Mouse (Mus musculus): ENCODE results near the gene Stat3.

The Stat3 gene

DNA sequence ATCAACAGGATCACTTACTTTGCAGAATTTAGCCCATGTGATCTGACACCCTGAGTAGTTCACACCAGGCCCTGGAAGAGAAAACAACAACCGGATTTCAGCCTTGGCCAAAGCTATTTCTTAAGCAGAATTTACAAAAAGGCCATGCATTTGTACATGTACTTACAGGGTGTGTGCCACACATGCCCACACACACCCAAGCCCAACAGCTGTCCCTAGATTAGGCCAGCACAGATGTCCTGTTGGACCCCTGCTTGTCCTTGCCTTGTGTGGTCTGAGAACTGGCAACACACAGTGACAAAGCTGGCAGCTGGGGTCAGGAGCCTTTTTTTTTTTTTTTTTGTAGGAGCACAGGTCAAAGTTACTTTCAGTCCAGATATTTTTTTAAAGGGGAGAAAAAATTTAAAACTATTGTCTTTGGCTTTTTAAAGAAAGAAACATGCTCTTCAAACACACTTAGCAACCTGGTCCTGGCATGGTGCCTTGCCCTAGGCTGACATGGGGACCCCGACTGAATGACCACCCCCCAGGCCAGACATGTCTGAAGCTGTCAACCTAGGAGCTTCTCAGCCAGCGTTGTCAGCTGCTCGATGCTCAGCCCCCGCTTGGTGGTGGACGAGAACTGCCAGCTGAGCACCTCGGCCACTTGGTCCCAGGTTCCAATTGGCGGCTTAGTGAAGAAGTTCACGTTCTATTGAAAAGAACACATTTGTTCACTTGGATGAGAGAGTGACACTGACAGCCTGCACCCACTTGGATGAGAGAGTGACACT, 45.0 kb downstream of the Stat3 start:
- intact Hi-C loops (cut with DNase I): no loop called here

DNA sequence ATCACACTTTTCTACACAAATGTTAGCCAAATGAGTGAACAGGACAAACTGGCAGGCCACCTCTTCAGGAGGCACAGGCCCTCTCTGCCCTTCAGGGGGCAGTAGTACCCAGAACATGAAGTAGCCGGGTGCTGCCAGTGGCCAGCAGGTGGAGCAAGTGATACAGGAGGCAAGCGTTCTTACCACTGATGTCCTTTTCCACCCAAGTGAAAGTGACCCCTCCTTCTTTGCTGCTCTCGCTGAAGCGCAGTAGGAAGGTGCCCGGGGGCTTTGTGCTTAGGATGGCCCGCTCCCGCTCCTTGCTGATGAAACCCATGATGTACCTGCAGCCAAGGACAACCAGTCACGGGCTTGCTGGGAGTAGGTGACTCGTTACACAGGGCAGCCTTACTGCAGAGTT, 45.9 kb downstream of the Stat3 start:
- intact Hi-C loops (cut with DNase I): loop anchor here (2.0 kb wide), 2 partner anchors 63 to 173 kb away; no protein-coding TSS in a partner anchor

DNA sequence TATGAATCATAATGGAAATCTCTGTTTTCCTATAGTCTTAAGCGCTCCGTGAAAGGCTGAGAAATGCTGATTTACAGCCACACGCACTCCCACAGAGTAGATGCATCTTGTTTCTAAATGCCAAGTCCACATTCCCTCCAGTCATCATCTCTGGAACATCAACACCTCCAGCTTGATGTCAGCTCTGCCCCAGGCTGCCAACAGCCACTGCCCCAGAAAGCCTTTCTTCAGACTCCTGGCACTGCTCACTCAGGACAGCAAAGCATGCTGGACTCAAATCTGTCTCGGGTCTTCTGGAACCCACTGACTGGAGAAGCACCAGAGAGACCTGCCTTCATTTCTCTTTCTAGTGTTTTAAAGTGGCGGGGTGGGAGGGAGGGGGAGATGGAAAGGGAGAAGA, 46.9 kb downstream of the Stat3 start:
- intact Hi-C loops (cut with DNase I): loop anchor here (2.0 kb wide), 2 partner anchors 64 to 174 kb away; no protein-coding TSS in a partner anchor

DNA sequence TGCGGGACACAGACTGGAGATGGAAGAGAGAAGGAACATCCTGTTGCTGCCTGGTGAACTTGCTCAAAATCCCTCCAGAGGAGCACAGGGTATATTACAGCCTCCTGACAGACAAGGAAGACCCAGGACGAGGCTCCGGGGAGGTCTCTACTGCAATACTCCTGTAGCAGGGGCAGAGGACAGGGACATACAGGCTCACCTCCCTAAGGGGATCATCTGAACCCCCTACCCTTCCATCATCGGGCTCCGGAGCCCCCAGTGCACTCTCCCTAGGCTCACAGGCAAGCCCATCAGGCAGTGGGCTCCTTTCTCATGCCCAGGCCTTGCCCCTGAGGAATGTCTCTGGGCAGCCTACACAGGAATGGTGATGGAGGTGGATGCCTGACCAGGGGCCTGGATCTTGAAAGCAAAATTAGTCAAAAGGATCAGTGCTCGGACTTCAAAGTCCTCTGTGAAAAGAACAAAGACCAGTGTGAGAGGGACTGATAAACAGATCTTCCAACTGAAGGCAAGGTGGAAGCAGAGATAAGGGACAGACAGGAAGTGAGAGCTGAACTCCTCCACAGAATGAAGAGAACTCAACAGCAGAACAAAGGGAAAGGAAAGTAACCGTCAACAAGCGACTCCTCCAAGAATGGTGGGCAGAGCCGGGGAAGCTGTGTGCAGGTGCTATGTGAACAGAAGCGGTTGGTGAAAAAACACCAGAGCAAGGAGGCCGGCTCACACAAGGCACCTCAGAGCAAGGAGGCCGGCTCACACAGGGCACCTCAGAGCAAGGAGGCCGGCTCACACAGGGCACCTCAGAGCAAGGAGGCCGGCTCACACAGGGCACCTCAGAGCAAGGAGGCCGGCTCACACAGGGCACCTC, 47.9 kb downstream of the Stat3 start:
- intact Hi-C loops (cut with DNase I): loop anchor here (2.0 kb wide), 2 partner anchors 65 to 175 kb away; no protein-coding TSS in a partner anchor

DNA sequence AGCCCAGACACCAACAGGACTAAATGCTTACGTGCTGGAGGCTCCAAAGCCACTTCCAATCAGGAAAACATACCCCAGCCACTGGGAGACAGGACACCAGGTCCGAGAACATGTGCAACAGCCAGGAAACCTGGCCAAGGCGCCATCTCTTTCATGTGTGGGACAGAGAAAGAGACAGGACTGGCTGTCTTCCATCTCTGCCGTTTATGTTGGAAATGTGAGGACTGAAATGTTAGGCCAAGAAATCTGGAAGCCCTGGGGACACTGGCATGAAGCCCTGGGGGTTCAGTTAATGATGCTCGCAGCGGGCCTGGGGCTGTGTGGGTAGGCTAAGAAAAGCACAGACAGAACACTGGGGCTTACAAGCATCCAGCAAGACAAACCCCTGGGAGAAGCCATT, 48.9 kb downstream of the Stat3 start:
- intact Hi-C loops (cut with DNase I): no loop called here

DNA sequence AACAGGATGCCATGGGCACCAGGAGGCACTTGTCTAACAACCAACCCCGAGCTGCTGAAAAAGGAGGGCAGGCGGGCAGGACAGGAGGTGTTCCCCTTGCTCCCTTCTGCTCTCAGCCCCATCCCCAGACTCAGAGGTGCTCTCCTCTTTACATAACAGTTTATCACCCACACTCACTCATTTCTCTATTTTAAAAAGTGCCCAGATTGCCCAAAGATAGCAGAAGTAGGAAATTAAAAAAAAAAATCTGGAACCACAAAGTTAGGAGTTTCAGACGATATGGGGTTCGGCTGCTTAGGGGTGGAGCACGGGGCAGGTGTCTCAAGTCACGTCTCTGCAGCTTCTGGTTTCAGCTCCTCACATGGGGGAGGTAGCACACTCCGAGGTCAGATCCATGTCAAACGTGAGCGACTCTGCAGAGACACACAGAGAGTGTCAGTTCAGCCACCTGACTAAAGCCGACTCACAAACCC, 51.0 kb downstream of the Stat3 start:
- intact Hi-C loops (cut with DNase I): no loop called here

DNA sequence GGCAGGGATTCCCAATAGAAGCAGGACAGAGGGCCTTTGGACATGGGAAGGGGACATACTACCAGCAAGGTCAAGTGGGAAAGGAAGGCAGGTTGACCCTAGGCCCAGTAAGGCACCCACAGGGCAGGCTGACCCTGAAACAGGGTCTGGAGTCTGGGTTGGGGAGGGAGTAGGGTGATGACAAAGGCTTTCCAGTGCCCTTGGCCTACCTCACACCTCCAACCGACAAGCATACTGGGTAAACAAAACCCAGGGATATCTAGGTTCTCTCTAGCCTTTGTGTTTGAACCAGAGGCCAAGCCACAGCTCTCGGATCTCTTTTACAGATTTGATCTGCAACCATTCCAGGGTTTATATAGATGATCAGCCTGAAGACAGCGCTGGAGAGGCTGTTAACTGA, 51.6 kb downstream of the Stat3 start:
- intact Hi-C loops (cut with DNase I): no loop called here

DNA sequence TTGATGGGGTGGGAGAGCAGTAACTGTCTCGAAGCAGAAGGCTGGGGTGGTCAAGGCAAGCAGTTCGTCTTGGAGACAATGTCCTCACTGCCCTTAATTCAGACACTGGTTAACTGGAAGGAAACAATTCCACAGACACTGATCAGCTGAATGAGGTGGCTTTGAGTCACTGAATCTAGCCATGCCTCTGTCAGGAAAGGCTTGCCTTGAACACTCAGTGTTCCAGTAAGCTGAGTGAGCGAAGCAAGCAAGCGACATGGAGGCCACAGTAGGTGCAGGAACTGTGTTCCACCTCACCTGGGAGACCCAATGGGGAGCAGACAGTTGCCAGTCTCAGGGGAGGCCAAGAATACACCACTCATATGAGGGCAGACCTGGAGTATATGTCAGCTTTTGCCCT, 52.1 kb downstream of the Stat3 start:
- intact Hi-C loops (cut with DNase I): no loop called here

DNA sequence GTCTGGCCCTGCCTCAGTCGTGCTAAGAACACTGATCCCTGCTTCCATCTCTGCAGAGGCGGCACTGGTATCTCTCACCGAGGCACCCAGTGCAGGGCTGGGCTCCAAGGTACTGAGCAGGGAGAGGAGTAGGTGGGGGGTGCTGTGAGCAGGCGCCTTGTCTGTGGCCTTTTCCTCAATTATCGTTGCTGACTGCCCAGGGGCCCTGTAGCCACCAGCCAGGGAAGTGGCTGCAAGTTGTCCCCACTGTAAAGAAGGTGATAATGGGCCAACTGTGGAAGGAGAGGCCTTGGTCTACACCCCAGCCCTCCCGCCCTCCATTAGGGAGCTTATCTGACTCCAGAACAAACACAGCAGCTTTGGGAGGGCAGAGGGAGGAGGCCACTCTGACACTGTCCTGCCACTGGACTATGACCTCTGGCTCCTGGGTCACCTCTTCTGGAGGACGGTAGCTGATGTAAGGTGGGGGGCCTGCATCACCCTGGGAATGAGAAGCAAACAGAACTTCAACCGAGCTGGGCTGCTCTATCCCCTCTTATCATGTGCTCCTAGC, 53.1 kb downstream of the Stat3 start:
- intact Hi-C loops (cut with DNase I): no loop called here

DNA sequence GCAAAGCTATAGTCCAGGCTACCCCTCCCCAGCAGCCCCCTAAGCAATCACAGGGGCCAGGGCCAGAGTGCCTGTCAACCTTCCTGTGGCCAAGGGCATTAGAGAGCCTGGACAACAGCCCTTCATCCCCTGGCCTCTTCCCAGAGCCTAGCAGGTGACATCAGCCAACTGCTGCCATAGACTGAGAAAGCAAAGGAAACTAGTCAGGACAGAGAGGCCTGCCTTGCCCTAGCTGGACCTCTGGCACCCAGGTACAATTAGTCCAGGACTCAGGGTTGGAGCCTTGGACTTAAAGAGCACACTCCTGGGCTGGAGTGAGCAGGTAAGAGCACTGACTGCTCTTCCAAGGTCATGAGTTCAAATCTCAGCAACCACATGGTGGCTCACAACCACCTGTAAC, 53.9 kb downstream of the Stat3 start:
- intact Hi-C loops (cut with DNase I): no loop called here

DNA sequence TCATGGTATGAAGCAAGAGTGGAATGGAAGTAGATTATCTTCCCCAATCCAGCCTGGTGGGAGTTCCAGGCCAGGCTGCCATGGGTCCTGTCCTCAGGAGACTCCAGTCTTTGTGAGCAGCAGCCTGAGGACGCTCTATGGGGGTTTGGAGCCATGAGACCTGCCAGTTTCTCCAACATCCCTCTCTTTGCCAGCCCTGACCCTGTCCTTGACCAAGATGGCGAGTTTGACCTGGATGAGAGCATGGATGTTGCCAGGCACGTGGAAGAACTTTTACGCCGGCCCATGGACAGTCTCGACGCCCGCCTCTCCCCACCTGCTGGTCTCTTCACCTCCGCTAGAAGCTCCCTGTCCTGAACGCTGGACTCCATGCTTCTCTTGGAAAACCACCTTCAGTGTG, 55.7 kb downstream of the Stat3 start:
- intact Hi-C loops (cut with DNase I): no loop called here

DNA sequence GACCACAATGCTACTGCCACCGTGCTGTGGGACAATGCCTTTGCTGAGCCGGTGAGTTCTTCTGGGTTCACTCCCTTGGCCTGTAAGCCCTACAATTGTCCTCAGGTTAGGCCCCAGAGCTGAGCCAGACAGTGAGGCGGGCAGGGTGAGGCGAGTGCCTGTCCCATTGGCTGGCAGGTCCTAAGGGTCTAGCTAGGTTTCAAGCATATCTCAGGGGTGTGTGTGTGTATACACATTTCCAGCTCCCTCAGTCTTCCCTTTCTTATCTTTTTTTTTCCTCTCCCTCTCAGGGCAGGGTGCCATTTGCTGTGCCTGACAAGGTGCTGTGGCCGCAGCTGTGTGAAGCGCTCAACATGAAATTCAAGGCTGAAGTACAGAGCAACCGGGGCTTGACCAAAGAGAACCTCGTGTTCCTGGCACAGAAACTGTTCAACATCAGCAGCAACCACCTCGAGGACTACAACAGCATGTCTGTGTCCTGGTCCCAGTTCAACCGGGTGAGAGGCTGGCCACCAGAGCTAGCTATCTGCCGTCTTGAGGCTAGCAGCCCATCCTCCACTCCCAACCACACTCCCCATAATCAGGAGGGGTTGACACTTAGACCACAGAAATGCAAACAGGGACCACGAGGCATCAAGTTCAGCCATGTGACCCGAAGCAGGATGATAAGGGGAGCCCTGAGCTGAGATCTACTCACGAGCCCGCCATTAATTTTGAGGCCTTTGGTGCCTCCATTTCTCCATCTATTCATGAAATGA, 59.8 kb downstream of the Stat3 start:
- intact Hi-C loops (cut with DNase I): no loop called here

DNA sequence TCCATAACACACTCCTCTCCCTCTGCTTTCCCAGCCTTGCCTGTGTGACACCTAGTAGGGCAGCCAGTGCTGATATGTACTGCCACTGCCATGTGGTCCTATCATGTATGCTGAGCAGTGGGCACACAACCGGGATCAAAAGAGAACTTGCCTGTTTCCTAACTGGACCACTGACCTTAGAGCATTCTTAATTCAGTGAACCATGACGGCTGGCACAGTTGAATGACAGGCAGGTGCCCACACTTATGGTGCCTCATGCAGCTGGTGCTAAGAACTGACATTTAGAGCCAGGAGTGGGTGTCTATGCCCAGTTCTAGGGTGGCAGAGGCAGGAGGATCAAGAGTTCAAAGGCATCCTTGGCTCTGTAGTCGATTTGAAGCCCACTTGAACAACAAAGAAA, 63.6 kb downstream of the Stat3 start:
- intact Hi-C loops (cut with DNase I): no loop called here

DNA sequence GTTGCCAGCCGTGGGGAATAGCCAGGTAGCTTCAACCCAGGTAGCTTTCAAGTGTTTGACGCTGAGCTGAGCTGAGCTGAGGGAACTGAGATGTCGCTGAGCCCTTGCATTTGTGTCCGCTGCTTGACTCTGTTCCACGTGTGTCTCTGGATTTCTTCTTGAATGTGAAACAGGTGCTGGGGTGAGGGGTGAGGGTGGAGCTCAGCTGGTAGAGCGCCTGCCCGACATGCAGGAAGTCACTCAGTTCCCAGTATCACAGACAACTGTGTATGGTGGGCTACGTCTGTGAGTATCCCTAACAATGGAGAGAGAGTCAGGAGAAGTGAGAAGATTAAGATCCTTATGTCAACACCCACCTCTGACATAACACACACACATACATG, 68.4 kb downstream of the Stat3 start:
- intact Hi-C loops (cut with DNase I): no loop called here

DNA sequence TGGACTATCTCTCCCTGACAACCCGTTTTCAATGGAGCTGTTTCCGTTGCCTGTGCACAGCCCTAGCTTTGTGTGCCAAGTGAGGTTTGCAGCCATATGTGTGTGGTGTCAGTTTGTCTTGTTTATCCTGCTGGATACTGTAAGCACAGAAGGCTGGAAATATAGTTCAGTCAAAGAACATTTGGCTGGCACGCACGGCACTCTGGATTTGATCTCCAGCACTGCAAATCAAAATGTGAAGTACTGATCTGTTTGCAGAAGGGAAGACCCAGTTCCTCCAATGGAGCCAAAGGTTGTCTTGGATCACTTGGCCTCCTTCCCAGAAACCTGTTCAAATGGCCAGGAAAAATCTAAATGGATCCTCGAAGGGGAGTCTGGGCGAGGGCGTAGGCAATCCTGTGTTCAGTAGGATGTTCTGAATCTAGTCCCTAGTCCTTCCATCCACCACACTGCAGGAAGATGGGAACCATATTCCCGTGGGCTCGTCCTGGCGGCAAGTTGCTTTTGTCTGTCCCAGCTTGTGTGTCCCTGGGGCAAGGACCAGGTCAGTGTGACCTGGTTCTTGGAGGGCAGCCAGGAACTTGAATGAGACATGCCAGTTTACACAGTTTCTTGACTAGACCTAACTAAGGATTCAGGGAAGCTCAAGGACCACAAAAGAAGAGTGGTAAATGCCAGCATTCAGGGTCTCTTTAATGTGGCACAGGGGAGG, 68.9 kb downstream of the Stat3 start:
- intact Hi-C loops (cut with DNase I): no loop called here

DNA sequence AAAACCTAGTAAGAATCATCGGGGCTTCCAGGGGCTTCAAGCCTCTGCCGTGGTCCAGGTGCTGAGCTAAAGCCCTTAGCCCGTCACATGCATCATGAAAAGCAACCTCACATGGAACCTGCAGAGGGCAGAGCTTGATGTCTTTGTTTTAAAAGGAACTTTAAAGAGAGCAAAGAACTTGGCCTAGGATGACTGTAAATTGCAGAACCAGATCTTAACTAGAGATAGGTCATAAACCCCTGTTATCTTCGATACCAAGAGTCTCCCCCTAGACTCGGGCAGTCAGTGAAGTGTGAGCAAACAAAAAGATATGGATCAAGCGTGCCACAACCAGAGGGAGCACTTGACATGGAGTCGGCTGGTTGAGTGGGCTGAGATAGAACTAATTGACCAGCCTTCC, 73.7 kb downstream of the Stat3 start:
- intact Hi-C loops (cut with DNase I): no loop called here

DNA sequence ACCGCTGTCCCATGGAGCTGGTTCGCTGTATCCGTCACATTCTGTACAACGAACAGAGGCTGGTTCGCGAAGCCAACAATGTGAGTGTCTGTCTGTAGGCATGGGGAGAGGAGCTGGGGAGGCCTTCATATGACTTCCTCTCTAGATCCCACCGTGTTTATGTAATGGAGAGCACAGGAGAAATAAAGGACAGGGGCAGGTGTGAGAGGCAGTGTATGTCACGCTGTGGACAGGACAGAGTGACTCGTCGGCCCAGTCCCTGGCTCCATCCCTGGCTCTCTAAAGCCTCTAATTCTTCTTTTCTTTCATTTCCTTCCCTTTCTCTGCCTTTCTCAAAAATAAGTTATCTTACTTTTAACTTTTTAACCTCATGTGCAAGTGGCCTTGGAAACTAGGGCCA, 76.2 kb downstream of the Stat3 start:
- intact Hi-C loops (cut with DNase I): no loop called here

DNA sequence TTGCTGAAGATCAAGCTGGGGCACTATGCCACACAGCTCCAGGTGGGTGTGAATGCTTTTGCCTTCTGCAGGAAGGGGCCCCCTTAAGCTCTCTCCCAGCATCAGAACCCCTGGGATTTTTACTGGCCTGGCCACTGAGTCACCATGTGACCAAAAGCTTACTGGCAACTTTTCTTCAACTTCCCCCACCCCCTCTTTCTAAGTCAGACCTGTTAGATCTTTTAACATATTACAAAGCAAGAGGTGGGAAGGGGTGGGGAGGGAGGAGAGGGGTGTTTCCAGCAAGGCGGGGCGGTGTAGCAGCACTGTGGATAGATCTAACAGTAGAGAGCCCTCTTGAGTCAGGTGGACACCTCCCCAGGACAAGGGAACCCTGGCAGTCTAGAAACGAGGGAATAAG, 77.5 kb downstream of the Stat3 start:
- intact Hi-C loops (cut with DNase I): no loop called here

DNA sequence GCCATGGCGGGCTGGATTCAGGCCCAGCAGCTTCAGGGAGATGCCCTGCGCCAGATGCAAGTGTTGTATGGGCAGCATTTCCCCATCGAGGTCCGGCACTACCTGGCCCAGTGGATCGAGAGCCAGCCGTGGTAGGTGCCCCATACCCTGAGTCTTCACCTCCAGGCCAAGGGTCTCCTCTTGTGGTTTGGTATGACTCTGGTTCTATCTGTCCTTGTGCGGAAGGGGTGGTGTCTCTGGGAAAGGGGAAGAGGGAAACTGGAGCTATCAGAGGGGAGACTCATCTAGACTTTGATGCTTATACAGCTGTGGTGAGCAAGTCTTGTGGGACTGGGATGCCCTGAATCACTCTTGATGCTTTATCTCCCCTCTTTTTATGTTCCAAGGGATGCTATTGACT, 78.0 kb downstream of the Stat3 start:
- intact Hi-C loops (cut with DNase I): no loop called here

DNA sequence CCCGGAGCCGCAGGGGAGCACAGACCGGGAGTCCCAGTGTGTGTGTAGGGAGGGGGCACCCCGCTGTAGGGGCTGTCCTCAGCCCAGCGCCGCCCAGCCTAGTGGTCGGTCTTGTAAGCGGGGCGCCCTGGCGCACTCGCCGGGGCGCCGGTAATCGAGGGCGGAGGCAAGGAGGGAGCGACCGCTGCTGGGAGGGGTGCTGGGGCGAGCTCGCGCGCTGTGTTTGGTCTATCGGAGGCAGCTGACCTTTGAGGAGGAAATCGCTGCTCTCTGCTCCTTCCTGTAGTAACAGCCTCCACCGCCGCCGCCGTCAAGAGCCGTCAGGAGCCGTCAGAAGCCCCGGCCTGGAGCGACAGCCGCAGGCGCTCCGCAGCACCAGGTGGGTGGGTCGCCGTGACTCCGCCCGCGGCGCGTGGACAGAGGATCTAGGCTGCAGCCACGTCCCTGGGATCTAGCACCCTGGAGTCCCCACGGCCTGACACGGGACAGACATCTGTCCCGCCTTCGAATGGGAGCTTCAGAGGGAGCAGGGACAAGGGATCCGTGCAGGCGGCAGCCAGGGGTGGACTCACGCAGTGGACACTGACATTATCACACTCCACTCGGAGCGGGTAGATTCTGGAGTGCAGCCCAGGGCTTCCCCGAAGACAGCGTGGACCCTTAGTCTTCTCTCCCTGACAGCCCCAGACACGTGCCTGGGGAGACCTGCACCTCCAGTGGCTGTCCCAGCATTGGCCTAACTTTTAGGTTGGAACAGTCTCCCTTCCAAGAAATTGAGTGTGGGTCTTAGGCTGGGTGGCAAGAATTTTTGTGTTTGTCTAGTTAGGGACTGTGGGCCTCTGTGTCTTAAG, 78.9 kb downstream of the Stat3 start:
- intact Hi-C loops (cut with DNase I): no loop called here
